Mouse (Mus musculus) midbrain, embryonic 15.5 days (tissue): Measurements from ENCODE around the gene Upp2. TPM values are rescaled to one million over a fixed set of nuclear protein-coding genes. Genes with fewer than 3 reads are reported as not detected.

Source experiments
- ATAC-seq: fragments of 200-750 bp; cut with Nextera tagmentation; replicated peaks from 2 replicates; pipeline ENCODE4 v1.8.0; 2017; ENCODE audit warnings: moderate TSS enrichment
- H3K27ac ChIP-seq: fragments of 300-500 bp; sonication (generic); 2 replicates; pipeline ENCODE4 v1.5.1; 2015; ENCODE audit warnings: mild to moderate bottlenecking, inconsistent platforms
- H3K27me3 ChIP-seq: fragments of 300-500 bp; sonication (generic); replicated peaks from 2 replicates; pipeline ENCODE4 v1.6.1; 2015; ENCODE audit warnings: inconsistent platforms
- H3K36me3 ChIP-seq: fragments of 300-500 bp; sonication (generic); replicated peaks from 2 replicates; pipeline ENCODE4 v1.6.1; 2015; ENCODE audit warnings: inconsistent platforms
- H3K4me1 ChIP-seq: fragments of 300-500 bp; sonication (generic); 2 replicates; pipeline ENCODE4 v1.6.1; 2015; ENCODE audit warnings: inconsistent platforms
- H3K4me2 ChIP-seq: fragments of 300-500 bp; sonication (generic); 2 replicates; pipeline ENCODE4 v1.6.1; 2015; ENCODE audit warnings: inconsistent platforms, mild to moderate bottlenecking, moderate library complexity
- H3K4me3 ChIP-seq: fragments of 300-500 bp; sonication (generic); 2 replicates; pipeline ENCODE4 v1.5.1; 2015; ENCODE audit warnings: mild to moderate bottlenecking, inconsistent platforms
- H3K9ac ChIP-seq: fragments of 300-500 bp; sonication (generic); 2 replicates; pipeline ENCODE4 v1.6.1; 2015; ENCODE audit warnings: mild to moderate bottlenecking, inconsistent platforms
- H3K9me3 ChIP-seq: fragments of 300-500 bp; sonication (generic); 2 replicates; pipeline ENCODE4 v1.6.1; 2016; ENCODE audit warnings: inconsistent platforms
- WGBS: fragments of 180-500 bp; shearing (Covaris S2); methylation state at CpG from one replicate; pipeline ENCODE4 v1.1.7; 2015; ENCODE audit warnings: mixed read lengths; 5-methylcytosine and 5-hydroxymethylcytosine counted together
- polyA plus RNA-seq: library from polyadenylated mRNA; unstranded; fragments of >200 nt; fragmentation: Nextera tagmentation; extraction: Ambion mirVana; gene quantifications from 2 replicates; pipeline ENCODE4 v1.2.1, GENCODE M21; 2015

Upp2 gene
- polyA plus RNA-seq, 1 experiment from 2014 or later, result 15.2 TPM

DNA sequence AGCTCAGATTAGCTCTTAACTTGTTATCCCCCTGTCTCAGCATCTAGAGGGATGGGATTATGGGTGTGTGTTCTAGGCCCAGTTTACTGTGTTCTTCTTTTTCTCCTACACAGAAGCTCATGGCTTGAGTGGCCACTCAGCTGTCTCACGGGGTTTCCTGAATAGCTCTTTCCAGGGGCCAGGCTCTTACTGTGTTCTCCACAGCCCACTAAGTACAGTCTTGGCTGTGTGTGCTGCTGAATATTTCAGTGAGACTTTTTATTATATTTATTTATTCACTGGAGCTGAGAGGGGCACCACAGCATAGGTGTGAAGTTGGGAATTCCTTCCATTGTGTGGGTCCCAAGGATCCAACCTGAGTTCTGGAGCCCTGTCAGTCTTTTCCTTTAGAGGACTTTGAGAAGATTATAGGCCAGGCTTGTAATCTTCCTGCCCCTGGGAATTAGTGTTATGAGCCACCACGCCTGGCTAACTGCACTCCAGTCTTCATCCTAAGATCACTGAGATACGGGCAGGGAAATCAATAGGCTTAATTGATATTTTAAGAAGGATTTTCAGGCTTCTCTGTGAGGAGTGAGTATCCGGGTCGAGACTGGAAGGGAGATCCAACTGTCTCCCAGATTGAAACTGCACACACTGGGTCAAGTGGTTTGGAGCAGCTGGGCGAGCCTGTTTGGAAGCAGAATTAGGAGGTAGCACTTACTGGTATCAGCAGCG, 96.5 kb downstream of the Upp2 start:
- 54% methylated on average over 7 of the region's 7 CpGs for WGBS
- Histone ChIP-seq H3K27ac (no peak overlapping the region), H3K4me3 (no peak overlapping the region), H3K27me3 (0 out of 2 replicates have a peak, but pooled peaks cover 2% of the 10 kb centered on the region), H3K36me3 (no peaks in the 10 kb centered on the region), H3K4me2 (no peak overlapping the region), H3K4me1 (peaks cover 11% of the 10 kb centered on the region; the same call in 1 of the 2 replicates), H3K9ac (no peak overlapping the region), H3K9me3 (no peaks in the 10 kb centered on the region)
- ATAC-seq, result no peak

DNA sequence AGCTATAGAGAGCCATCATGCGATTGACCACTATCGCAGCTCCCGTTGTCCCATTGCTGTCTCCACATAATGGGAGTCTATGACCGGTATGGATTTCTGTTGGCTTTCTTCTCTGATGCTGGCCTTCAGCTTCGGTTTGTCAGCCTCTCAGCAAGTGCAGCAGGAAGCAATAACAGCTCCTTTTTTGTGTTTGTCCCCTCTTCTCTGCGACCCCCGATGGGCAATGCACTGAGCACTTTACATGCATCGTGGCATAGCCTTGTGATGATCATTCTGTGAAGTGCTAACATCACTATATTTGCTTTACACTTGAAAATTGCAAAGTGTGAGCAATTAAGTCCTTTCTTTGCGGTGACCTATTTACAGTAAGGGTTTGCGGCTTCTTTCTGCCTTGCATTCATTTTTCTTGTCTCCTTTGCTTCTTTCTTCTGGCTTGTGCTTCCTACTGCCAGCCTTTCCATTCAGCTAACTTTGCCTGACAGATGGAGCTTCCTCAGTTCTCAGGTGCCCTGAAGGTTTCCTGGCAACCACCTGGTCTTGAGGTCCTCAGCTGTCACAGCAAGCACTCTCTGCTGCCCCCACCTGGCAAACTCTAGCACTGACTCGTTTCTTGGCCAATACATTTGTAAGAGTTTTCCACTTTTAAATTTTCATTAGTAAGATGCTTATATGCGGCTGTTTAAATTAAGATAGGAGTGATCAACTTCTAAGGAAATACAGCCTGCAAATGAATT, 98.2 kb downstream of the Upp2 start:
- H3K9me3 ChIP-seq, result no peaks in the 10 kb centered on the region
- no peak overlapping the region for H3K4me2 ChIP-seq
- no peak overlapping the region for H3K4me3 ChIP-seq
- no peak for ATAC-seq
- peaks cover 7% of the 10 kb centered on the region; the same call in 1 of the 2 replicates for H3K4me1 ChIP-seq
- H3K36me3 ChIP-seq, result no peaks in the 10 kb centered on the region
- 0 out of 2 replicates have a peak, but pooled peaks cover 2% of the 10 kb centered on the region for H3K27me3 ChIP-seq
- H3K27ac ChIP-seq, result no peak overlapping the region
- WGBS, result 83% methylated on average over 12 of the region's 12 CpGs
- H3K9ac ChIP-seq, result no peak overlapping the region

GRCm38 (mm10) chr2:58667298-58667697, 100.2 kb downstream of the Upp2 start:
- 0 out of 2 replicates have a peak, but pooled peaks have one; percentile 7 for ATAC-seq
- no peak overlapping the region for H3K4me3 ChIP-seq
- H3K27me3 ChIP-seq, result 0 out of 2 replicates have a peak, but pooled peaks cover 2% of the 10 kb centered on the region
- H3K4me1 ChIP-seq, result 0 out of 2 replicates have a peak, but pooled peaks cover 3% of the 10 kb centered on the region
- no peaks in the 10 kb centered on the region for H3K36me3 ChIP-seq
- no peaks in the 10 kb centered on the region for H3K9me3 ChIP-seq
- H3K4me2 ChIP-seq, result no peak overlapping the region
- H3K9ac ChIP-seq, result no peak overlapping the region
- H3K27ac ChIP-seq, result no peak overlapping the region
- WGBS, result 77% methylated on average over 3 of the region's 3 CpGs

GRCm38 (mm10) chr2:58667991-58668390, 100.9 kb downstream of the Upp2 start:
- no peak overlapping the region for H3K27ac ChIP-seq

GRCm38 (mm10) chr2:58669114-58669513, 102.0 kb downstream of the Upp2 start:
- ATAC-seq, result no peak
- WGBS, result 84% methylated on average over 3 of the region's 3 CpGs

More at GRCm38 (mm10) chr2:58667991-58668390, 100.9 kb downstream of the Upp2 start:
- 56% methylated on average over 9 of the region's 9 CpGs for WGBS
- no peak overlapping the region for H3K9ac ChIP-seq
- H3K36me3 ChIP-seq, result no peaks in the 10 kb centered on the region
- H3K4me1 ChIP-seq, result no peaks in the 10 kb centered on the region
- no peak for ATAC-seq
- H3K4me2 ChIP-seq, result no peak overlapping the region
- 0 out of 2 replicates have a peak, but pooled peaks cover 2% of the 10 kb centered on the region for H3K27me3 ChIP-seq
- H3K4me3 ChIP-seq, result no peak overlapping the region
- H3K9me3 ChIP-seq, result no peaks in the 10 kb centered on the region

GRCm38 (mm10) chr2:58672520-58672919, 105.4 kb downstream of the Upp2 start:
- Histone ChIP-seq H3K27me3 (no peaks in the 10 kb centered on the region), H3K27ac (no peak overlapping the region), H3K4me2 (no peak overlapping the region), H3K9ac (no peak overlapping the region), H3K36me3 (no peaks in the 10 kb centered on the region), H3K4me1 (no peaks in the 10 kb centered on the region), H3K9me3 (no peaks in the 10 kb centered on the region), H3K4me3 (no peak overlapping the region)
- ATAC-seq, result no peak
- WGBS, result 77% methylated on average over 2 of the region's 2 CpGs

More at GRCm38 (mm10) chr2:58669114-58669513, 102.0 kb downstream of the Upp2 start:
- Histone ChIP-seq H3K27ac (no peak overlapping the region), H3K36me3 (no peaks in the 10 kb centered on the region), H3K4me1 (no peaks in the 10 kb centered on the region), H3K27me3 (0 out of 2 replicates have a peak, but pooled peaks cover 2% of the 10 kb centered on the region), H3K4me2 (no peak overlapping the region), H3K9me3 (no peaks in the 10 kb centered on the region), H3K4me3 (no peak overlapping the region), H3K9ac (no peak overlapping the region)

- 0 out of 2 replicates have a peak, but pooled peaks have one; percentile 14 for ATAC-seq
- no peak overlapping the region for H3K9ac ChIP-seq
- H3K36me3 ChIP-seq, result no peaks in the 10 kb centered on the region
- H3K27me3 ChIP-seq, result no peaks in the 10 kb centered on the region
- no peaks in the 10 kb centered on the region for H3K4me1 ChIP-seq
- H3K9me3 ChIP-seq, result no peaks in the 10 kb centered on the region
- no peak overlapping the region for H3K4me2 ChIP-seq
- WGBS, result 84% methylated on average over 12 of the region's 12 CpGs
- H3K27ac ChIP-seq, result no peak overlapping the region
- no peak overlapping the region for H3K4me3 ChIP-seq
Measured at GRCm38 (mm10) chr2:58679968-58680367, 112.9 kb downstream of the Upp2 start.

DNA sequence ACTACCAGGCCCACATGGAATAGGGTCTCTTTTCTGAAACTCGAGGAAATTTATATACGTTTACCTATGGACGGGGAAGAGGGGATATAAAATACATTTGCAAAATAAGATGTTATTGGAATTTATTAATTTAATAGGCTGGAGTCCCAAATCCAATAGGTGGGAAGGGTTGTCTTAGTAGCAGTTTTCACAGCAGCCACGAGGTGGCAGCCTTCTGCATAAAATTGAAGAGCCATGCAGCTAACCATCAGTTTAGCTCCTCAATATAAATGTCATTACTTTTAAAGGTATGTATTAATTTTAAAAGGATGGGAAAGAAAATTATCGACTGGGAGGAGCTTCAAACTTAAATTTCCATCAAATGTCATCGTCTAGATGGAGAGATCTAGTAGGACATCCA, 113.7 kb downstream of the Upp2 start:
- WGBS, result 37% methylated on average over 6 of the region's 6 CpGs
- Histone ChIP-seq H3K4me2 (no peak overlapping the region), H3K4me1 (no peaks in the 10 kb centered on the region), H3K4me3 (no peak overlapping the region), H3K27ac (no peak overlapping the region), H3K9ac (no peak overlapping the region), H3K9me3 (no peaks in the 10 kb centered on the region), H3K36me3 (no peaks in the 10 kb centered on the region), H3K27me3 (no peaks in the 10 kb centered on the region)
- no peak for ATAC-seq

DNA sequence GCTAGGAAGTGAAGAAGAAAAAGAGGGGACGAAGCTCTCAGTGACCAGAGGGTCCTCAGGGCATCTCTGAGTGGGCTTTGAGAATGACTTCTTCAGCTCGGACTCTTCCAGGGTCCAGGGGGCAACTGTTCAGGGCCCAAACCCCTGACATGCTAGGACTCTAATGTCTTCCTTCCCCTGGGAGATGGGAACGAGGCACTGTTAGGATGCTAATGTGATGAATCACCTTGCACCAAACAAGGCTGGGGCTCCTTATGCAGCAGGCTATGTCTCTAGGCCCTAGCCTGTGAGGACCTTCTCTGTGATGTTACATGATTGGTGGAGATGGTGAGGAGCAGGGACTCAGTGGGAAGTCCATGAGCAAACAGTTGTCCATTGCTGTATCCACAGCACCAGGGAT, 114.3 kb downstream of the Upp2 start:
- no peak overlapping the region for H3K4me2 ChIP-seq
- no peak overlapping the region for H3K9ac ChIP-seq
- 80% methylated on average over 3 of the region's 3 CpGs for WGBS
- H3K36me3 ChIP-seq, result no peaks in the 10 kb centered on the region
- no peak overlapping the region for H3K4me3 ChIP-seq
- H3K27ac ChIP-seq, result no peak overlapping the region
- H3K27me3 ChIP-seq, result no peaks in the 10 kb centered on the region
- no peaks in the 10 kb centered on the region for H3K9me3 ChIP-seq
- ATAC-seq, result peak; percentile 48; the same call in 1 of the 2 replicates
- no peaks in the 10 kb centered on the region for H3K4me1 ChIP-seq

DNA sequence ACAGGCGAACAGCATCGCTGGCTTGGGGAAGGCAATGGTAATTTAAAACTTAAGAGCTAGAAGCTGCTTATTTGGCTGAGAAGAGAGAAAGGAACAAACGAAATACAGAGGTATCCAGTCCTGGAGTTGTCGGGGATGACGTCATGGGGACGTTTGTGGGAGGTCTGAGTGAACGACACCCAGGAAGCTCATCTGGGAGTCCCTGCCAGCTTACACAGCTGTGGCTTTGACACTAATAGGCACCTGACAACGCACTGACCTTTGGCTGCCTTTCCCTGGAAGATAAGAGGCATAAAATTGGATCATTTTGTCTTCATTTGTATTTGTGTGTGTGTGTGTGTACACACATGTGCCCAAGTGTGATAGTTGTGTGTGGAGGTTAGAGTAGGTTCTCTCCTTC, 130.4 kb downstream of the Upp2 start:
- WGBS, result 79% methylated on average over 8 of the region's 8 CpGs
- Histone ChIP-seq H3K4me2 (no peak overlapping the region), H3K9ac (no peak overlapping the region), H3K9me3 (no peaks in the 10 kb centered on the region), H3K4me1 (no peaks in the 10 kb centered on the region), H3K4me3 (no peak overlapping the region), H3K36me3 (no peaks in the 10 kb centered on the region), H3K27ac (no peak overlapping the region), H3K27me3 (no peaks in the 10 kb centered on the region)
- no peak for ATAC-seq

- no peak overlapping the region for H3K9ac ChIP-seq
- H3K4me2 ChIP-seq, result no peak overlapping the region
- WGBS, result 25% methylated on average over 5 of the region's 5 CpGs
- H3K27me3 ChIP-seq, result no peaks in the 10 kb centered on the region
- H3K36me3 ChIP-seq, result no peaks in the 10 kb centered on the region
- H3K4me1 ChIP-seq, result no peaks in the 10 kb centered on the region
- peak; percentile 66 for ATAC-seq
- no peak overlapping the region for H3K27ac ChIP-seq
- H3K4me3 ChIP-seq, result no peak overlapping the region
- no peaks in the 10 kb centered on the region for H3K9me3 ChIP-seq
Measured at GRCm38 (mm10) chr2:58699931-58700330, 132.8 kb downstream of the Upp2 start.

- no peak for ATAC-seq
- Histone ChIP-seq H3K4me3 (no peak overlapping the region), H3K36me3 (no peaks in the 10 kb centered on the region), H3K4me2 (no peak overlapping the region), H3K4me1 (no peaks in the 10 kb centered on the region), H3K27me3 (no peaks in the 10 kb centered on the region), H3K9ac (no peak overlapping the region), H3K9me3 (no peaks in the 10 kb centered on the region), H3K27ac (no peak overlapping the region)
- 70% methylated on average over 7 of the region's 7 CpGs for WGBS
Measured at GRCm38 (mm10) chr2:58700354-58700753, 133.3 kb downstream of the Upp2 start.
